Mouse (Mus musculus) midbrain, embryonic 15.5 days (tissue): Measurements from ENCODE around the gene Osbpl10. TPM values are rescaled to one million over a fixed set of nuclear protein-coding genes. Genes with fewer than 3 reads are reported as not detected.
"Not testable (repeated sequence)": the region's sequence is repeated elsewhere in the genome, so short reads cannot be mapped to it uniquely, and the experiment has no call there.

ENCODE experiments used
- ATAC-seq: fragments of 200-750 bp; cut with Nextera tagmentation; replicated peaks from 2 replicates; pipeline ENCODE4 v1.8.0; 2017; ENCODE audit warnings: moderate TSS enrichment
- H3K27ac ChIP-seq: fragments of 300-500 bp; sonication (generic); 2 replicates; pipeline ENCODE4 v1.5.1; 2015; ENCODE audit warnings: mild to moderate bottlenecking, inconsistent platforms
- H3K27me3 ChIP-seq: fragments of 300-500 bp; sonication (generic); replicated peaks from 2 replicates; pipeline ENCODE4 v1.6.1; 2015; ENCODE audit warnings: inconsistent platforms
- H3K36me3 ChIP-seq: fragments of 300-500 bp; sonication (generic); replicated peaks from 2 replicates; pipeline ENCODE4 v1.6.1; 2015; ENCODE audit warnings: inconsistent platforms
- H3K4me1 ChIP-seq: fragments of 300-500 bp; sonication (generic); 2 replicates; pipeline ENCODE4 v1.6.1; 2015; ENCODE audit warnings: inconsistent platforms
- H3K4me2 ChIP-seq: fragments of 300-500 bp; sonication (generic); 2 replicates; pipeline ENCODE4 v1.6.1; 2015; ENCODE audit warnings: inconsistent platforms, mild to moderate bottlenecking, moderate library complexity
- H3K4me3 ChIP-seq: fragments of 300-500 bp; sonication (generic); 2 replicates; pipeline ENCODE4 v1.5.1; 2015; ENCODE audit warnings: mild to moderate bottlenecking, inconsistent platforms
- H3K9ac ChIP-seq: fragments of 300-500 bp; sonication (generic); 2 replicates; pipeline ENCODE4 v1.6.1; 2015; ENCODE audit warnings: mild to moderate bottlenecking, inconsistent platforms
- H3K9me3 ChIP-seq: fragments of 300-500 bp; sonication (generic); 2 replicates; pipeline ENCODE4 v1.6.1; 2016; ENCODE audit warnings: inconsistent platforms
- WGBS: fragments of 180-500 bp; shearing (Covaris S2); methylation state at CpG from one replicate; pipeline ENCODE4 v1.1.7; 2015; ENCODE audit warnings: mixed read lengths; 5-methylcytosine and 5-hydroxymethylcytosine counted together
- polyA plus RNA-seq: library from polyadenylated mRNA; unstranded; fragments of >200 nt; fragmentation: Nextera tagmentation; extraction: Ambion mirVana; gene quantifications from 2 replicates; pipeline ENCODE4 v1.2.1, GENCODE M21; 2015

Gene Osbpl10
- polyA plus RNA-seq, 1 experiment from 2014 or later: 2.8 TPM

DNA sequence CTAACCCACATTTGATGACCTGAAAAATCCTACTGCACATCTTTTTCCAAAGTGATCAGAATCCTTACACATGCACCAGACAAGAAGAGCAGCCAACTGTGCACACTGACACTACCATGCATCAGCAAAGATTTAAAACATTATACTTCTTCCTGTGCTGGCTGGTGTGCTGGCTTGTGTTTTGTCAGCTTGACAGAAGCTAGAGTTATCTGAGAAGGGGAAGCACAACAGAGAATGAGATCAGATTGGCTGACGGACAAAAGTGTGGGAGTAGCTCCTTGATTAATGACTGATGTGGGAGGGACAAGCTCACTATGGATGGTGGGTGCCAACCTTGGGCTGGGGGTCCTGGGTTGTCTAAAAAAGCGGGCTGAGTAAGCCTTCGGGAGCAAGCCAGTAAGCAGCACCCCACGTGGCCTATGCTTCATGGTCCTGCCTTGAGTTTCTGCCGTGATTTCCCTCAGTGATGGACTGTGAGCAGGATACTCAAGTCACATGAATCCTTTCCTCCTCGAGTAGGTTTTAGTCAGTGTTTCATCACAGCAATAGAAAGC lies 279.4 kb downstream of the Osbpl10 start:
- H3K4me2 ChIP-seq: no peak overlapping the region
- WGBS: 89% methylated on average over 6 of the region's 6 CpGs
- no peak for ATAC-seq
- no peak overlapping the region for H3K4me3 ChIP-seq
- H3K27ac ChIP-seq: no peak overlapping the region
- no peaks in the 10 kb centered on the region for H3K9me3 ChIP-seq
- H3K27me3 ChIP-seq: no peaks in the 10 kb centered on the region
- no peak overlapping the region for H3K9ac ChIP-seq
- peaks cover 10% of the 10 kb centered on the region; the same call in 1 of the 2 replicates for H3K36me3 ChIP-seq
- H3K4me1 ChIP-seq: no peaks in the 10 kb centered on the region

- Histone ChIP-seq H3K27ac (no peak overlapping the region), H3K9ac (no peak overlapping the region), H3K4me2 (no peak overlapping the region), H3K9me3 (no peaks in the 10 kb centered on the region), H3K27me3 (no peaks in the 10 kb centered on the region), H3K4me3 (no peak overlapping the region), H3K4me1 (no peaks in the 10 kb centered on the region), H3K36me3 (peaks cover 5% of the 10 kb centered on the region; the same call in 1 of the 2 replicates)
- ATAC-seq: no peak
- WGBS: 87% methylated on average over 4 of the region's 4 CpGs
Measured at GRCm38 (mm10) chr9:115259866-115260265, 281.5 kb downstream of the Osbpl10 start.

DNA sequence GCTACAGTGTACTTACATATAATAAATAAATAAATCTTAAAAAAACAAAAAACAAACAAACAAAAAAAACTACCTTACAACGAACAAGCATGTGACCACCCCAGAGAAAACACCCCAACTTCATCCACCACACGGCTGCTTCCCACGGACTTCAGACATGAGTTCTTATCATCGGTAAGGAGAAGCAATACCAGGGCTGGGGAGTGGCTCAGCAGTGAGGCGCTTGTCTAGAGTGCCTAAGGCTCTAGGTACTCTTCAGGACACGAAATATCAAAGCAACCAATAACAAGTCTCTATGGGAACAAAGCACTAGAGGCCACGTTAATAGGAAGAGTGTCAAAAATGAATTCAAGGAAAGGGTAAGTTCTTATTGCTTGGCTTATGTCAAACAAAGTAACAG lies 282.1 kb downstream of the Osbpl10 start:
- H3K9ac ChIP-seq: no peak overlapping the region
- no peaks in the 10 kb centered on the region for H3K4me1 ChIP-seq
- H3K27ac ChIP-seq: no peak overlapping the region
- no peaks in the 10 kb centered on the region for H3K27me3 ChIP-seq
- H3K36me3 ChIP-seq: peaks cover 5% of the 10 kb centered on the region; the same call in 1 of the 2 replicates
- no peak for ATAC-seq
- H3K9me3 ChIP-seq: no peaks in the 10 kb centered on the region
- H3K4me3 ChIP-seq: no peak overlapping the region
- 83% methylated on average over 7 of the region's 7 CpGs for WGBS
- H3K4me2 ChIP-seq: no peak overlapping the region

DNA sequence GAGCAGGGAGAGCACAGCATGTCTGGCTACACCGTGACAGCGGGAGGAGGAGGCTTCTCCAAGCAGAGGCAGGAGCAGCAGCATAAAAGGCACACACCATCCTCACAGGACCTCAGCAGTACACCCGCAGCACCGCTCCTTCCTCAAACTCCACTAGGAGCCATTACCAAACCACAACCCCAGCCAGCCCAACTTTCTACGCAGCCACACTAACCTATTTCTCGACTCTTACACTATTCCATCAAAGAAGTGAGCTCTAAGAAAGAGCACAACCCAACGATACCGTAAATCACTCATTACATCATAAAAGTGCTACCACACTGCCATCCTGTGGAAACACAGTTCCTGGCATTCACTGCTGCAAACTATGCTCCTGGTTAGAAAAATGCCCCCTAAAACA lies 283.1 kb downstream of the Osbpl10 start:
- Histone ChIP-seq H3K4me1 (no peaks in the 10 kb centered on the region), H3K36me3 (no peaks in the 10 kb centered on the region; the same call in 1 of the 2 replicates), H3K9ac (no peak overlapping the region), H3K4me2 (no peak overlapping the region), H3K9me3 (no peaks in the 10 kb centered on the region), H3K27me3 (no peaks in the 10 kb centered on the region), H3K27ac (no peak overlapping the region), H3K4me3 (no peak overlapping the region)
- ATAC-seq: no peak
- WGBS: 76% methylated on average over 8 of the region's 8 CpGs

DNA sequence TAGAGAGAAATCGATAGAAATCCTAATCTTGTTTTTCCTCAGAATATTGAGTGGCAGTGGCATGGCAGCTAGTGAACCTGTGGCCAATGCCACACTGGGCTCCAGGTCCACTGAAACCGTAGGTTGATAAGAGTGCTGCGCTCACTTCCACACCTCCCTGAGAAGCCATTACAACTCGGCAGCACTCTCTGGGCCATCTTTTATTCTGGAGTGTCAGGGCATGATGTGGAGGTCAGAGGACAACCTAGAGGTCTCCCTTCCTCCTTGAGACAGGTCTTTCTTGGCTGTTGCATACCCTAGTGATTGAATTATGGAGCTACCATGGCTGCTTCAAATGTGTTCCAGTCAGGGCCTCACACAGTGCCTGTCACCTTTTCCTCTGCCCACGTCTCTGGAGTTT lies 283.5 kb downstream of the Osbpl10 start:
- H3K9me3 ChIP-seq: no peaks in the 10 kb centered on the region
- 85% methylated on average over 5 of the region's 5 CpGs for WGBS
- H3K36me3 ChIP-seq: no peaks in the 10 kb centered on the region
- H3K27me3 ChIP-seq: no peaks in the 10 kb centered on the region
- no peak overlapping the region for H3K27ac ChIP-seq
- H3K9ac ChIP-seq: no peak overlapping the region
- H3K4me3 ChIP-seq: no peak overlapping the region
- no peak for ATAC-seq
- H3K4me1 ChIP-seq: no peaks in the 10 kb centered on the region
- H3K4me2 ChIP-seq: no peak overlapping the region

DNA sequence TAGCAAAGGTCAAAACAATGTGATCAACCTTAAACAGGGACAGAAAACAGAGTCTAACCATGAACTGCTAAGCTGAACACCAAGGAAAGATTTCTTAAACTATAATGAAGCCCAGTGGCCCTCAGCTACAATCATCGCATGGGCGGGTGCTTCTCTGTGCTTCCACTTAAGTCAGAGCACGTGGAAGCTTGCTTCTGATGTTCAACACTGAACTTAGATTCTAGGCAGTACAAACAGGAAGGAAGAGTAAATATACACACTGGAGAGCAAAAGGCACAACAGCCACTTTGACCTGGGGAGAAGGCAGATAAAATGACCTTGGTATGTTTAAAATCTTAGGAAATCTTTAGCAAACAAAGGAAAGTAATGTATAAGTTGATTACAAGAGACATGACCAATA lies 293.2 kb downstream of the Osbpl10 start:
- Histone ChIP-seq H3K27ac (no peak overlapping the region), H3K9me3 (no peaks in the 10 kb centered on the region), H3K4me1 (no peaks in the 10 kb centered on the region), H3K4me2 (no peak overlapping the region), H3K9ac (no peak overlapping the region), H3K4me3 (no peak overlapping the region), H3K27me3 (no peaks in the 10 kb centered on the region), H3K36me3 (peaks cover 14% of the 10 kb centered on the region)
- WGBS: 94% methylated on average over 3 of the region's 3 CpGs
- ATAC-seq: no peak

DNA sequence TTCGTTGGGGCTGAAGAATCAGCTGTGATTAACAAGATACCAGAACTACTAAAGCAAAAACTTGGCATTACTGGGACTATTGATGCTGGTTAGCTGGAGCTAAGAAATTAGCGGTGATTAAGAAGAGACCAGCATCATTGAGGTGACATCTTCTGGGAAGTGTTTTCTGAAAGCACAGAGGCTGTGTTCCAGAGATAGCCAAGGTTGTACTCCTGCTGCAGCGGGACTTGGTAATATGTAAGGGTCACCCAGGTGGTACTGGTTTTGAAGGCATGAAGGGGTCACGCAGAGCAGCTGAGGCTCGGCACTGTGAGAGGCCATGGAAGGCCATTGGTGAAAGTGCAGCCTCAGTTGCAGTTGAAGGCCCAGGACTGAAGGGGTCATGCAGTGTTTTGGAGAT lies 294.1 kb downstream of the Osbpl10 start:
- H3K4me3 ChIP-seq, H3K27ac ChIP-seq, H3K4me2 ChIP-seq, H3K27me3 ChIP-seq, H3K9me3 ChIP-seq, H3K9ac ChIP-seq, H3K4me1 ChIP-seq, ATAC-seq: not testable (repeated sequence)
- 94% methylated on average over 5 of the region's 5 CpGs for WGBS
- H3K36me3 ChIP-seq: peaks cover 17% of the 10 kb centered on the region

DNA sequence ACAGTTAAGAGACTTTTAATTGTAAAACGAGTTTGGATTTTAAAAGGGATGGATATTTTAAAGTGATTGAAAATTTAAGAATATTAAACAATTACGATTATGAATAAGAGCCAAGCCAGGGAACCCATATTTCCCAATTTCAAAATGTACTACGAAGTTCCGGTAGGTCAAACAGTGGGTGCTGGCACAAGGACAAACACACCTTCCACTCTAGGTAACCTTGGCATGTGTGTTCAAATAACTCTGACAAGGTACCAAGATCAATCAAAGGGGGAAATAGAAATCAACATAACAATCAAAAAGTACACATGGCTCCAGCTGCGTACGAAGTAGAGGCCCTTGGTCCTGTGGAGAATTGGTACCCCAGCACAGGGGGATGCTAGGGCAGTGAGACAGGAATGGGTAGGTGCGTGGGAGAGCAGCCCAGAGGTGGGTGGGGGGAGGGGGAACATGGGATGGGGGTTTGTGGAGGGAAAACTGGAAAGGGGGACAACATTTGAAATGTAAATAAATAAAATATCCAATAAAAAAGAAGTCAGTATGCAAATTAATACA lies 294.8 kb downstream of the Osbpl10 start:
- ATAC-seq: no peak
- 95% methylated on average over 7 of the region's 7 CpGs for WGBS
- Histone ChIP-seq H3K4me3 (no peak overlapping the region), H3K9ac (no peak overlapping the region), H3K9me3 (no peaks in the 10 kb centered on the region), H3K4me2 (no peak overlapping the region), H3K36me3 (peaks cover 17% of the 10 kb centered on the region), H3K4me1 (no peaks in the 10 kb centered on the region), H3K27me3 (no peaks in the 10 kb centered on the region), H3K27ac (no peak overlapping the region)

DNA sequence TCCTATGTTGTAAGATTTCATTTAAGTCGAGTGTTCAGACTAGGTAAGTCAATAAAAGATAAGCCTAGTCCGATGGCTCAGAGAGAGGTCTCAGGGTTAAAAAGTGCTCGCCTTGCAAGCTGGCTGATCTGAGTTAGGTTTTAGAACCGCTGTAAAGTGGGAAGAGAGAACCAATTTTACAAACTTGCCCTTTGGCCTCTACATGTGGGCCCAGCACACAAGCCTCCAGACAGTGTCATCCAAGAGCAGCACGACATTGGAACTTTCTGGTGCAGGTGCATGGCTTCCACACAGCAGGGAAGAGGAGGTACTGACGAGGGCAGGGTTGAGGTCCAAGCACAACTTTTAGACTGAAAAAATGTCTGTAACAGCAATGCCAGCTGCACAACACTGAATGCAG lies 296.4 kb downstream of the Osbpl10 start:
- Histone ChIP-seq H3K36me3 (peaks cover 19% of the 10 kb centered on the region), H3K27me3 (no peaks in the 10 kb centered on the region), H3K9me3 (no peaks in the 10 kb centered on the region), H3K27ac (no peak overlapping the region), H3K4me2 (no peak overlapping the region), H3K4me3 (no peak overlapping the region), H3K4me1 (no peaks in the 10 kb centered on the region), H3K9ac (no peak overlapping the region)
- 91% methylated on average over 6 of the region's 6 CpGs for WGBS
- no peak for ATAC-seq

DNA sequence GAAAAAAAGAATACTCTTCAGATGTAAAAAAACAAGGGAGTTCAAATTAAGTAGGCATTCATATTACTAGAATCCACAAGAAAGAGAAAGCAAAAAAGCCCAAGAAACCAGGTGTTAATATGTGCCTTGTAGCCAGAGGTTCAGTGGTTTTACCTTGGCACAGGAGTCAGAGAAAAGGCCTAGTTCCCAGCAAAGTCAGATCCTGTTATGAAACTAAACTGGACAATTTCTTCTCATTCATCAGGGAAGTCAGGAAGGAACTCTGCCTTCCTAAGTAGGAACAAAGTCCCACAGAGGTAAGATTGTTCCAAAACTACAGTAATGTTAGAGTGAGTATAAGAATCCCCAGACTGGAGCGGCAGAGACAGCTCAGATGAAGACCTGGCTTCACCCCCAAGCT lies 300.3 kb downstream of the Osbpl10 start:
- no peak overlapping the region for H3K27ac ChIP-seq
- WGBS: 93% methylated on average over 1 of the region's 1 CpGs
- no peak overlapping the region for H3K4me3 ChIP-seq
- no peak overlapping the region for H3K4me2 ChIP-seq
- no peaks in the 10 kb centered on the region for H3K27me3 ChIP-seq
- no peak for ATAC-seq
- peaks cover 15% of the 10 kb centered on the region for H3K36me3 ChIP-seq
- H3K9ac ChIP-seq: no peak overlapping the region
- no peaks in the 10 kb centered on the region for H3K9me3 ChIP-seq
- H3K4me1 ChIP-seq: no peaks in the 10 kb centered on the region

Other genes starting within 250 kb of the Osbpl10 start
- gene Cmtm6, start 247.5 kb upstream of the Osbpl10 start, polyA plus RNA-seq: 18.3 TPM in 2 replicates
- gene Cmtm7, start 196.7 kb upstream of the Osbpl10 start, polyA plus RNA-seq: 12.2 and 15.2 TPM in 2 replicates
- gene Cmtm8, start 134.4 kb upstream of the Osbpl10 start, polyA plus RNA-seq: 7.3 and 7.5 TPM in 2 replicates
- gene Gpd1l, start 44.6 kb upstream of the Osbpl10 start, polyA plus RNA-seq: 30.8 and 30.9 TPM in 2 replicates
- 154 and 180 TPM in 2 replicates for gene Rps27rt, start 4.2 kb downstream of the Osbpl10 start, polyA plus RNA-seq